Comparison of ENCODE assay signal across 8 mouse cellular contexts in the genomic region with DNA sequence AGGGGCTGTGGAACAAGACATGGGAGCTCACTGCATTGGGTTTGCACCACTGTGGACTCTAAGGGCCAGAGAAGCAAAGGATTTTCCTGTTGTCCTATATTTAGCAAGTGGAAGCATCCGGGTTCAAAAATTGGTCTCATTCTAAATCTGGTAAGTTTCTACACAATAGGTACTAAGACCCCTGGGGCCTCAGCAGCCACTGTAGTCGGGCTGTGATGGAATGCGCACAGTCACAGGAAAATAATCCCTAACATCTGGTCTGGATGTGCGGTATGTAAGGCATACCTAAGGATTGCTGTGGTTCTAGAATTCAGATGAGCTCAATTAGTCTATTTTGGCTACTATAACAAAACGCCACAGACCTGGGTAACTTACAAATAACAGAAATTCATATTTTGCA.
"Had no signal": no experiment of that assay in that cellular context is flagged by ENCODE, and none has a peak within 500 bp of the region (broad histone marks: within the 10 kb centered on the region; RNA-seq: fewer than 3 reads in every experiment).

No protein-coding gene starts in this region.

- H3K9me3 ChIP-seq: limb, embryonic 13.5 days; liver, embryonic 15.5 days; midbrain, embryonic 13.5 days; stomach, embryonic 15.5 days had no signal

- DNase-seq: lung, adult 2 months had no signal

- H3K27me3 ChIP-seq: limb, embryonic 13.5 days; liver, embryonic 15.5 days; midbrain, embryonic 13.5 days; stomach, embryonic 15.5 days had no signal

- H3K4me1 ChIP-seq: liver, embryonic 15.5 days; stomach, embryonic 15.5 days had no signal

- H3K36me3 ChIP-seq: limb, embryonic 13.5 days; liver, embryonic 15.5 days; midbrain, embryonic 13.5 days; stomach, embryonic 15.5 days had no signal

- H3K27ac ChIP-seq: layer of hippocampus, adult 2 months; limb, embryonic 13.5 days; liver, embryonic 15.5 days; midbrain, embryonic 13.5 days; stomach, embryonic 15.5 days had no signal

- H3K4me3 ChIP-seq: layer of hippocampus, adult 2 months; limb, embryonic 13.5 days; liver, embryonic 15.5 days; midbrain, embryonic 13.5 days; stomach, embryonic 15.5 days had no signal

- ATAC-seq: lung, postnatal 0 days; midbrain, embryonic 13.5 days had no signal

- H3K4me2 ChIP-seq: limb, embryonic 13.5 days; liver, embryonic 11.5 days; liver, embryonic 15.5 days; midbrain, embryonic 13.5 days; stomach, embryonic 15.5 days had no signal

- H3K9ac ChIP-seq: limb, embryonic 13.5 days; liver, embryonic 15.5 days; midbrain, embryonic 13.5 days; stomach, embryonic 15.5 days had no signal
